Mouse (Mus musculus) cerebellum, postnatal 4 days (tissue): ENCODE measurements around the gene Ptpn13.

Experiments used
- DNase-seq, 2 experiments: peaks; one replicate each; pipeline ENCODE4 v3.0.0; 2022; ENCODE audit warnings: low spot score in 2 of 2, mixed read lengths in 1 of 2

The Ptpn13 gene

GRCm38 (mm10) chr5:103647320-103647719 is 222.3 kb downstream of the Ptpn13 start:
- no peak for DNase-seq
